Mouse (Mus musculus) embryonic fibroblast, embryonic 13.5 days (primary cell): ENCODE data around the gene Zfhx3.

Experiments
- CTCF ChIP-seq: IDR thresholded peaks from 2 replicates; pipeline ENCODE4 v1.5.1; 2011; ENCODE audit warnings: mild to moderate bottlenecking, control low read depth, low read length, moderate library complexity, borderline replicate concordance; ENCODE audit not compliant: insufficient read depth
- POLR2A ChIP-seq: IDR thresholded peaks from 2 replicates; pipeline ENCODE4 v1.6.1; 2011; ENCODE audit warnings: low read depth, mild to moderate bottlenecking, control low read depth, low read length, moderate library complexity

GRCm38 (mm10) chr8:108387160-108387912 lies 444.9 kb downstream of the Zfhx3 start:
- TF ChIP-seq CTCF (no peak), POLR2A (no peak)
